Mouse (Mus musculus): ENCODE results near the gene P2rx5.

DNA sequence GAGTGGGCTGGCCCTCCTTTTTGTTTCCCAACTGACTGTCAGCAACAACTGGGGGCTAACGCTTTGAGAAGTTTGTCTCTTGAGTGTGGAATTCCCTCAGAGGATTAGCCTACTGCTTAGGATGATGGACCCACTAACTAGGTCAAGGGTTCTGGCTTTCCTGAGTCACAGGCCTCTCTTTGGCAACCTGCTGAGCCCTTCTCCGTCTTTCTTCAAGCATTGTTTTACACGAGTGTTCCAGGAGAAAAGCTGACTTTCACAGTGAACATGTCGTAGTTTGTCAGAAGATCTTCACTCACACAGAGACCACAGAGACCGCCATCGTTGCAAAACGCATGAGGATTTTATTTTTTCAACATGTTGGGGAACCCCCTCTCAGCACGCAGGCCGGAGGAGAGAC is 12.0 kb upstream of the P2rx5 start:
- TF ChIP-seq EP300 (IDR thresholded peaks at IDR 0.05) (no peak), CTCF (IDR thresholded peaks at IDR 0.05) (no peak)

Data from lung, postnatal 0 days (tissue).